Mouse (Mus musculus) lung, embryonic 16.5 days (tissue): ENCODE measurements around the gene Fas. TPM values are rescaled to one million over a fixed set of nuclear protein-coding genes. Genes with fewer than 3 reads are reported as not detected.

ENCODE experiments used
- ATAC-seq: fragments of 200-750 bp; cut with Nextera tagmentation; 2 replicates; pipeline ENCODE4 v1.8.0; 2017; ENCODE audit warnings: low read depth, mild to moderate bottlenecking, moderate library complexity
- H3K27ac ChIP-seq: fragments of 300-500 bp; sonication (generic); 2 replicates; pipeline ENCODE4 v1.5.1; 2014; ENCODE audit warnings: mild to moderate bottlenecking, control low read depth, low read length
- H3K27me3 ChIP-seq: fragments of 300-500 bp; sonication (generic); 2 replicates; pipeline ENCODE4 v1.6.1; 2014; ENCODE audit warnings: low read depth, low read length, mixed read lengths; ENCODE audit not compliant: control insufficient read depth, insufficient read depth
- H3K36me3 ChIP-seq: fragments of 300-500 bp; sonication (generic); 2 replicates; pipeline ENCODE4 v1.6.1; 2014; ENCODE audit warnings: low read length; ENCODE audit not compliant: control insufficient read depth, insufficient read depth
- H3K4me1 ChIP-seq: fragments of 300-500 bp; sonication (generic); replicated peaks from 2 replicates; pipeline ENCODE4 v1.6.1; 2014; ENCODE audit warnings: low read length, mixed read lengths; ENCODE audit not compliant: control insufficient read depth, insufficient read depth
- H3K4me2 ChIP-seq: fragments of 300-500 bp; sonication (generic); 2 replicates; pipeline ENCODE4 v1.6.1; 2014; ENCODE audit warnings: low read depth, low read length, control low read depth
- H3K4me3 ChIP-seq: fragments of 300-500 bp; sonication (generic); 2 replicates; pipeline ENCODE4 v1.5.1; 2014; ENCODE audit warnings: mild to moderate bottlenecking, low read length, control low read depth
- H3K9ac ChIP-seq: fragments of 300-500 bp; sonication (generic); 2 replicates; pipeline ENCODE4 v1.6.1; 2014; ENCODE audit warnings: low read length, control low read depth
- H3K9me3 ChIP-seq: fragments of 300-500 bp; sonication (generic); 2 replicates; pipeline ENCODE4 v1.6.1; 2016; ENCODE audit warnings: low read length; ENCODE audit not compliant: control insufficient read depth
- WGBS: fragments of 180-500 bp; shearing (Covaris S2); extraction: QIAGEN DNeasy Blood & Tissue Kit; methylation state at CpG from one replicate; pipeline ENCODE4 v1.1.7; 2014; 5-methylcytosine and 5-hydroxymethylcytosine counted together
- polyA plus RNA-seq: library from polyadenylated mRNA; unstranded; fragments of >200 nt; fragmentation: Nextera tagmentation; extraction: Ambion mirVana; gene quantifications from 2 replicates; pipeline ENCODE4 v1.2.1, GENCODE M21; 2015

Gene Fas
- polyA plus RNA-seq, 1 experiment from 2014 or later, result 14.2 TPM

- ATAC-seq, result no peak
- Histone ChIP-seq H3K27ac (no peak overlapping the region), H3K27me3 (no peaks in the 10 kb centered on the region), H3K4me2 (no peak overlapping the region), H3K9me3 (no peaks in the 10 kb centered on the region), H3K36me3 (no peaks in the 10 kb centered on the region), H3K4me3 (no peak overlapping the region), H3K9ac (no peak overlapping the region), H3K4me1 (no peaks in the 10 kb centered on the region)
- 91% methylated on average over 13 of the region's 13 CpGs for WGBS
Measured at GRCm38 (mm10) chr19:34270824-34271464, 19.5 kb upstream of the Fas start.

GRCm38 (mm10) chr19:34273073-34273472 lies 17.4 kb upstream of the Fas start:
- Histone ChIP-seq H3K9ac (no peak overlapping the region), H3K4me1 (peaks cover 2% of the 10 kb centered on the region; the same call in 1 of the 2 replicates), H3K27ac (no peak overlapping the region), H3K27me3 (no peaks in the 10 kb centered on the region), H3K9me3 (no peaks in the 10 kb centered on the region), H3K4me2 (no peak overlapping the region), H3K36me3 (no peaks in the 10 kb centered on the region), H3K4me3 (no peak overlapping the region)
- no peak for ATAC-seq
- WGBS, result 91% methylated on average over 1 of the region's 1 CpGs

GRCm38 (mm10) chr19:34278078-34278477 lies 12.4 kb upstream of the Fas start:
- Histone ChIP-seq H3K4me1 (peaks cover 5% of the 10 kb centered on the region; the same call in 1 of the 2 replicates), H3K4me2 (0 out of 2 replicates have a peak overlapping the region, but pooled peaks have one; percentile 14), H3K36me3 (no peaks in the 10 kb centered on the region), H3K9ac (no peak overlapping the region), H3K27ac (no peak overlapping the region; the same call in 1 of the 2 replicates), H3K27me3 (no peaks in the 10 kb centered on the region), H3K9me3 (no peaks in the 10 kb centered on the region), H3K4me3 (no peak overlapping the region)
- 55% methylated on average over 3 of the region's 3 CpGs for WGBS
- peak; percentile 64 for ATAC-seq

- Histone ChIP-seq H3K4me1 (peaks cover 4% of the 10 kb centered on the region; the same call in 1 of the 2 replicates), H3K9ac (no peak overlapping the region), H3K27me3 (no peaks in the 10 kb centered on the region), H3K4me3 (no peak overlapping the region), H3K9me3 (no peaks in the 10 kb centered on the region), H3K36me3 (no peaks in the 10 kb centered on the region), H3K4me2 (peak overlapping the region; percentile 52; the same call in 1 of the 2 replicates), H3K27ac (peak overlapping the region; percentile 61)
- 27% methylated on average over 6 of the region's 6 CpGs for WGBS
- peak; percentile 87 for ATAC-seq
Measured at GRCm38 (mm10) chr19:34283614-34284013, 6.9 kb upstream of the Fas start.

- Histone ChIP-seq H3K4me3 (peak overlapping the region; percentile 30), H3K9ac (no peak overlapping the region; the same call in 1 of the 2 replicates), H3K27me3 (no peaks in the 10 kb centered on the region), H3K36me3 (no peaks in the 10 kb centered on the region), H3K4me2 (peak overlapping the region; percentile 52), H3K9me3 (no peaks in the 10 kb centered on the region), H3K27ac (peak overlapping the region; percentile 61), H3K4me1 (peaks cover 4% of the 10 kb centered on the region; the same call in 1 of the 2 replicates)
- 47% methylated on average over 10 of the region's 10 CpGs for WGBS
- peak; percentile 45; the same call in 1 of the 2 replicates for ATAC-seq
Measured at GRCm38 (mm10) chr19:34284383-34284782, 6.1 kb upstream of the Fas start.

GRCm38 (mm10) chr19:34284826-34285225 lies 5.6 kb upstream of the Fas start:
- no peak overlapping the region for H3K27ac ChIP-seq
- no peaks in the 10 kb centered on the region for H3K36me3 ChIP-seq
- H3K4me1 ChIP-seq, result peaks cover 4% of the 10 kb centered on the region; the same call in 1 of the 2 replicates
- WGBS, result 43% methylated on average over 2 of the region's 2 CpGs
- ATAC-seq, result no peak
- no peaks in the 10 kb centered on the region for H3K27me3 ChIP-seq
- H3K4me3 ChIP-seq, result no peak overlapping the region
- no peak overlapping the region for H3K4me2 ChIP-seq
- H3K9ac ChIP-seq, result no peak overlapping the region
- H3K9me3 ChIP-seq, result no peaks in the 10 kb centered on the region

- Histone ChIP-seq H3K9ac (no peak overlapping the region), H3K4me2 (no peak overlapping the region), H3K9me3 (no peaks in the 10 kb centered on the region), H3K4me3 (no peak overlapping the region), H3K27me3 (no peaks in the 10 kb centered on the region), H3K27ac (no peak overlapping the region), H3K36me3 (no peaks in the 10 kb centered on the region), H3K4me1 (peaks cover 14% of the 10 kb centered on the region)
- ATAC-seq, result no peak
Measured at GRCm38 (mm10) chr19:34287221-34287620, 3.2 kb upstream of the Fas start.

- H3K4me3 ChIP-seq, result no peak overlapping the region
- no peak overlapping the region for H3K9ac ChIP-seq
- no peak overlapping the region for H3K27ac ChIP-seq
- H3K4me1 ChIP-seq, result peaks cover 14% of the 10 kb centered on the region
- 73% methylated on average over 13 of the region's 13 CpGs for WGBS
- no peak overlapping the region for H3K4me2 ChIP-seq
- no peaks in the 10 kb centered on the region for H3K9me3 ChIP-seq
- ATAC-seq, result no peak
- H3K36me3 ChIP-seq, result no peaks in the 10 kb centered on the region
- H3K27me3 ChIP-seq, result no peaks in the 10 kb centered on the region
Measured at GRCm38 (mm10) chr19:34287656-34288415, 2.6 kb upstream of the Fas start.

GRCm38 (mm10) chr19:34288696-34289095 lies 1.8 kb upstream of the Fas start:
- no peak for ATAC-seq
- no peaks in the 10 kb centered on the region for H3K36me3 ChIP-seq
- no peak overlapping the region for H3K9ac ChIP-seq
- 94% methylated on average over 1 of the region's 1 CpGs for WGBS
- no peaks in the 10 kb centered on the region for H3K9me3 ChIP-seq
- H3K4me2 ChIP-seq, result no peak overlapping the region
- H3K27me3 ChIP-seq, result no peaks in the 10 kb centered on the region
- H3K4me1 ChIP-seq, result peaks cover 14% of the 10 kb centered on the region
- no peak overlapping the region for H3K4me3 ChIP-seq
- H3K27ac ChIP-seq, result no peak overlapping the region
